Mouse (Mus musculus) neural tube, embryonic 13.5 days (tissue): Measurements from ENCODE around the gene Crtc1. TPM values are rescaled to one million over a fixed set of nuclear protein-coding genes. Genes with fewer than 3 reads are reported as not detected.

Experiments
- ATAC-seq: fragments of 200-750 bp; cut with Nextera tagmentation; 2 replicates; pipeline ENCODE4 v1.8.0; 2017; ENCODE audit warnings: low read depth, mild to moderate bottlenecking, moderate TSS enrichment, moderate library complexity
- H3K27ac ChIP-seq: fragments of 300-500 bp; sonication (generic); replicated peaks from 2 replicates; pipeline ENCODE4 v1.5.1; 2015; ENCODE audit warnings: moderate library complexity, mild to moderate bottlenecking, inconsistent platforms
- H3K27me3 ChIP-seq: fragments of 300-500 bp; sonication (generic); 2 replicates; pipeline ENCODE4 v1.6.1; 2015; ENCODE audit warnings: mild to moderate bottlenecking, inconsistent platforms
- H3K36me3 ChIP-seq: fragments of 300-500 bp; sonication (generic); 2 replicates; pipeline ENCODE4 v1.6.1; 2015; ENCODE audit warnings: mild to moderate bottlenecking, inconsistent platforms
- H3K4me1 ChIP-seq: fragments of 300-500 bp; sonication (generic); replicated peaks from 2 replicates; pipeline ENCODE4 v1.6.1; 2015; ENCODE audit warnings: inconsistent platforms
- H3K4me2 ChIP-seq: fragments of 300-500 bp; sonication (generic); 2 replicates; pipeline ENCODE4 v1.6.1; 2015; ENCODE audit warnings: inconsistent platforms, mild to moderate bottlenecking, moderate library complexity
- H3K4me3 ChIP-seq: fragments of 300-500 bp; sonication (generic); 2 replicates; pipeline ENCODE4 v1.5.1; 2015; ENCODE audit warnings: mild to moderate bottlenecking, inconsistent platforms
- H3K9ac ChIP-seq: fragments of 300-500 bp; sonication (generic); 2 replicates; pipeline ENCODE4 v1.6.1; 2015; ENCODE audit warnings: moderate library complexity, mild to moderate bottlenecking, inconsistent platforms
- H3K9me3 ChIP-seq: fragments of 300-500 bp; sonication (generic); 2 replicates; pipeline ENCODE4 v1.6.1; 2016; ENCODE audit warnings: inconsistent platforms
- WGBS: fragments of 180-500 bp; shearing (Covaris S2); methylation state at CpG from one replicate; pipeline ENCODE4 v1.1.7; 2015; 5-methylcytosine and 5-hydroxymethylcytosine counted together
- polyA plus RNA-seq: library from polyadenylated mRNA; unstranded; fragments of >200 nt; fragmentation: Nextera tagmentation; extraction: Ambion mirVana; gene quantifications from 2 replicates; pipeline ENCODE4 v1.2.1, GENCODE M21; 2015

The Crtc1 gene
- polyA plus RNA-seq, 1 experiment from 2014 or later, result 33.7 TPM

GRCm38 (mm10) chr8:70416941-70417340 is 22.4 kb downstream of the Crtc1 start:
- no peaks in the 10 kb centered on the region for H3K27me3 ChIP-seq
- H3K4me1 ChIP-seq, result peaks cover 41% of the 10 kb centered on the region
- H3K27ac ChIP-seq, result 0 out of 2 replicates have a peak overlapping the region, but pooled peaks have one; percentile 49
- no peaks in the 10 kb centered on the region for H3K9me3 ChIP-seq
- no peak overlapping the region for H3K4me3 ChIP-seq
- ATAC-seq, result no peak
- H3K4me2 ChIP-seq, result no peak overlapping the region
- H3K9ac ChIP-seq, result peak overlapping the region; percentile 23; the same call in 1 of the 2 replicates
- 41% methylated on average over 6 of the region's 6 CpGs for WGBS
- H3K36me3 ChIP-seq, result peaks cover 14% of the 10 kb centered on the region; the same call in 1 of the 2 replicates

GRCm38 (mm10) chr8:70415540-70416451 is 23.6 kb downstream of the Crtc1 start:
- Histone ChIP-seq H3K4me3 (no peak overlapping the region), H3K9me3 (no peaks in the 10 kb centered on the region), H3K27me3 (no peaks in the 10 kb centered on the region), H3K36me3 (peaks cover 14% of the 10 kb centered on the region; the same call in 1 of the 2 replicates), H3K9ac (0 out of 2 replicates have a peak overlapping the region, but pooled peaks have one; percentile 23), H3K27ac (peak overlapping the region; percentile 49; the same call in 1 of the 2 replicates), H3K4me1 (peaks cover 41% of the 10 kb centered on the region), H3K4me2 (no peak overlapping the region)
- 68% methylated on average over 8 of the region's 8 CpGs for WGBS
- ATAC-seq, result peak; percentile 65

GRCm38 (mm10) chr8:70414310-70414946 is 25.0 kb downstream of the Crtc1 start:
- Histone ChIP-seq H3K27ac (no peak overlapping the region), H3K36me3 (peaks cover 14% of the 10 kb centered on the region; the same call in 1 of the 2 replicates), H3K4me1 (peaks cover 45% of the 10 kb centered on the region), H3K9ac (no peak overlapping the region), H3K9me3 (no peaks in the 10 kb centered on the region), H3K4me2 (no peak overlapping the region), H3K4me3 (no peak overlapping the region), H3K27me3 (no peaks in the 10 kb centered on the region)
- ATAC-seq, result no peak
- WGBS, result 91% methylated on average over 6 of the region's 6 CpGs

DNA sequence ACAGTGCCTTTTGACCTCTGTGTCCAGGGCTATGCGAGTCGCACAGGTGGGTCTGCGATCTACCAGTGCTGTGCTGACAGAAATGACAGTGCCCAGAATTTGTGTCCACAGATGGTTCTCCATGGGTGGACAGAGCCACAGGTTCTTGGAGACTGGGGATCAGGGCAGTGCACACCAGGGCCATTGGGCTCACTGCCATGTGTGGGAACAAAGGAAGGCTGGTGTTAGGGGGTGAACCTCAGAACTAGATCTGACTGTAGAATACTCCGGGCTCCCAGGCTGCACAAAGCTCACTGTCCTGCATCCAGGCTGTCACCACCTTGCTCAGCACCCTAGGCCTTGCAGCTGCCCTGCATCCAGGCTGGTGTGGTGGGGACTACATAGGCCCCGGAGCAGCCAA is 29.1 kb downstream of the Crtc1 start:
- no peak overlapping the region for H3K4me3 ChIP-seq
- ATAC-seq, result no peak
- H3K27ac ChIP-seq, result no peak overlapping the region
- H3K27me3 ChIP-seq, result no peaks in the 10 kb centered on the region
- peaks cover 17% of the 10 kb centered on the region for H3K36me3 ChIP-seq
- H3K4me2 ChIP-seq, result no peak overlapping the region
- H3K4me1 ChIP-seq, result peaks cover 37% of the 10 kb centered on the region
- no peaks in the 10 kb centered on the region for H3K9me3 ChIP-seq
- WGBS, result 96% methylated on average over 5 of the region's 5 CpGs
- no peak overlapping the region for H3K9ac ChIP-seq

GRCm38 (mm10) chr8:70409455-70409871 is 29.9 kb downstream of the Crtc1 start:
- WGBS, result 56% methylated on average over 9 of the region's 9 CpGs
- H3K4me2 ChIP-seq, result no peak overlapping the region
- ATAC-seq, result no peak
- H3K4me3 ChIP-seq, result no peak overlapping the region
- peak overlapping the region; percentile 84 for H3K27ac ChIP-seq
- H3K27me3 ChIP-seq, result no peaks in the 10 kb centered on the region
- H3K36me3 ChIP-seq, result peaks cover 20% of the 10 kb centered on the region
- H3K9me3 ChIP-seq, result no peaks in the 10 kb centered on the region
- peak overlapping the region; percentile 50; the same call in 1 of the 2 replicates for H3K9ac ChIP-seq
- H3K4me1 ChIP-seq, result peaks cover 37% of the 10 kb centered on the region

DNA sequence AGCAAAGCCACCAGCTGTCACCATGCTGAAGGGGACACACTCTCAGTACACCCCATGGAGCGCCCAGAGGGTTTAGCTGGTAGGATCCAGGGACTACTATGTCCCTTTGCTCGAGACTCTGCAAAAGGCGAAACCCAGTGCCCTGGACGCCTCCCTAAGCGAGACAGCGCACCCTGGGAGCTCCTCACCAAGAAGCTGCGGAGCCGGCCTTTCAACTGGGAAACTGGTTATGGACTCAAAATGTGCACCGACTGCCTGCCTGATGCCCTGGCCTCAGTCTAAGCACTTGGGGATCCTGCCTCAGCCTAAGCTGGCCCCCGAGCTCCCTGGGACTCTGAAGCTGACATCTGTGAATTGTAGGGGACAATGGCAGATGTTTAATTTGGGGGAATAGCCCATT is 30.4 kb downstream of the Crtc1 start:
- ATAC-seq, result no peak; the same call in 1 of the 2 replicates
- WGBS, result 70% methylated on average over 10 of the region's 10 CpGs
- Histone ChIP-seq H3K4me3 (no peak overlapping the region), H3K4me1 (peaks cover 37% of the 10 kb centered on the region), H3K27ac (peak overlapping the region; percentile 84), H3K27me3 (no peaks in the 10 kb centered on the region), H3K9me3 (no peaks in the 10 kb centered on the region), H3K9ac (peak overlapping the region; percentile 50), H3K4me2 (no peak overlapping the region), H3K36me3 (peaks cover 21% of the 10 kb centered on the region)

DNA sequence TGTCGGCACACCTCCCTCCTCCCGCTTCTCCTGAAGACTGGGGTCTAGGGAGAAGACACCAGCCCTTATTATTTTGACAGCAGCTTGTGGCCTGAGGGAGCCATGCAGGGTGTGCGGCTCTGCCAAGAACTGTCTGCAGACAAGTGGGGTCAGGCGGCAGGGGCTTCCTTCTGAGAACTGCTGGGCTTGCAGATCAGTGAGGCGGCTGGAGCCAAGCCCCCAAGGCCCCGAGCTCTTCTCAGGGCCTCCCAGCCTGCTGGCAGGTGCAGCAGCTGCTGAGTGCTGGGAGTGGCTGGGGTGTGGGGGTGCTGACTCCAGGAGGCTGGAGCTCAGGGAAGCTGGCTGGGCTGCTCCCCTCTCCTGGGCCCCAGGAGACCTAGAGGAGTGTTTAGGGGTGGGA is 31.1 kb downstream of the Crtc1 start:
- 24% methylated on average over 6 of the region's 6 CpGs for WGBS
- H3K36me3 ChIP-seq, result peaks cover 20% of the 10 kb centered on the region
- H3K27ac ChIP-seq, result peak overlapping the region; percentile 84
- H3K4me2 ChIP-seq, result 0 out of 2 replicates have a peak overlapping the region, but pooled peaks have one; percentile 3
- peak overlapping the region; percentile 50 for H3K9ac ChIP-seq
- peak; percentile 77 for ATAC-seq
- no peaks in the 10 kb centered on the region for H3K9me3 ChIP-seq
- H3K4me1 ChIP-seq, result peaks cover 37% of the 10 kb centered on the region
- no peak overlapping the region for H3K4me3 ChIP-seq
- H3K27me3 ChIP-seq, result no peaks in the 10 kb centered on the region

- Histone ChIP-seq H3K36me3 (peaks cover 23% of the 10 kb centered on the region), H3K4me2 (no peak overlapping the region), H3K27ac (no peak overlapping the region), H3K9me3 (no peaks in the 10 kb centered on the region), H3K4me3 (no peak overlapping the region), H3K9ac (no peak overlapping the region), H3K4me1 (peaks cover 37% of the 10 kb centered on the region), H3K27me3 (no peaks in the 10 kb centered on the region)
- ATAC-seq, result no peak
- 83% methylated on average over 11 of the region's 11 CpGs for WGBS
Measured at GRCm38 (mm10) chr8:70406427-70407069, 32.8 kb downstream of the Crtc1 start.

- no peak for ATAC-seq
- H3K9ac ChIP-seq, result no peak overlapping the region
- no peaks in the 10 kb centered on the region for H3K27me3 ChIP-seq
- no peaks in the 10 kb centered on the region for H3K9me3 ChIP-seq
- no peak overlapping the region for H3K4me2 ChIP-seq
- H3K4me3 ChIP-seq, result no peak overlapping the region
- peaks cover 33% of the 10 kb centered on the region for H3K4me1 ChIP-seq
- 60% methylated on average over 7 of the region's 7 CpGs for WGBS
- no peak overlapping the region for H3K27ac ChIP-seq
- H3K36me3 ChIP-seq, result peaks cover 29% of the 10 kb centered on the region
Measured at GRCm38 (mm10) chr8:70405189-70405588, 34.2 kb downstream of the Crtc1 start.

GRCm38 (mm10) chr8:70404212-70404611 is 35.2 kb downstream of the Crtc1 start:
- no peak for ATAC-seq
- no peak overlapping the region for H3K27ac ChIP-seq
- 95% methylated on average over 3 of the region's 3 CpGs for WGBS

GRCm38 (mm10) chr8:70397611-70398563 is 41.5 kb downstream of the Crtc1 start:
- H3K9me3 ChIP-seq, result no peaks in the 10 kb centered on the region
- no peak overlapping the region for H3K4me2 ChIP-seq
- 90% methylated on average over 16 of the region's 16 CpGs for WGBS
- H3K4me1 ChIP-seq, result no peaks in the 10 kb centered on the region
- no peaks in the 10 kb centered on the region for H3K27me3 ChIP-seq
- no peak for ATAC-seq
- H3K27ac ChIP-seq, result no peak overlapping the region
- H3K9ac ChIP-seq, result no peak overlapping the region
- no peak overlapping the region for H3K4me3 ChIP-seq
- peaks cover 30% of the 10 kb centered on the region for H3K36me3 ChIP-seq

More at GRCm38 (mm10) chr8:70404212-70404611, 35.2 kb downstream of the Crtc1 start:
- no peak overlapping the region for H3K4me2 ChIP-seq
- H3K4me1 ChIP-seq, result peaks cover 27% of the 10 kb centered on the region
- H3K9ac ChIP-seq, result no peak overlapping the region
- no peaks in the 10 kb centered on the region for H3K9me3 ChIP-seq
- peaks cover 34% of the 10 kb centered on the region for H3K36me3 ChIP-seq
- no peak overlapping the region for H3K4me3 ChIP-seq
- H3K27me3 ChIP-seq, result no peaks in the 10 kb centered on the region
